Mouse (Mus musculus): ENCODE results near the gene Ppp2r3a. TPM values are rescaled to one million over a fixed set of nuclear protein-coding genes. Genes with fewer than 3 reads are reported as not detected.
A peak's percentile ranks its signal among the peaks of the same experiment; 100 is the strongest.

Gene Ppp2r3a
- total and polyA plus RNA-seq, 2 experiments = 2.3 to 14.3 TPM

- Histone ChIP-seq H3K9ac (ENCODE audit: low read depth, low read length) (no peak overlapping the region), H3K4me1 (ENCODE audit: control insufficient read depth, insufficient read depth, low read length) (peaks cover 7% of the 10 kb centered on the region), H3K79me2 (ENCODE audit: control insufficient read depth, insufficient read depth, low read length) (peaks cover 43% of the 10 kb centered on the region), H3K27ac (replicated peaks; ENCODE audit: insufficient read depth, low read depth, low read length) (no peak overlapping the region), H3K36me3 (ENCODE audit: control insufficient read depth, insufficient read depth, low read length) (peaks cover 11% of the 10 kb centered on the region), H3K4me3 (ENCODE audit: insufficient read depth, low read depth, low read length) (no peak overlapping the region), H3K27me3 (ENCODE audit: control insufficient read depth, insufficient read depth, low read length) (no peaks in the 10 kb centered on the region)
- TF ChIP-seq CTCF (IDR thresholded peaks at IDR 0.05; ENCODE audit: low read depth, low read length) = no peak
- TF ChIP-seq POLR2A (IDR thresholded peaks at IDR 0.05; ENCODE audit: extremely low read depth, insufficient read depth, low read length) = no peak
- 93% methylated on average over 3 of the region's 3 CpGs for WGBS
- no peak for DNase-seq (ENCODE audit: extremely low read depth, low read depth, low spot score)
Measured at GRCm38 (mm10) chr9:101096461-101096860, 155.1 kb downstream of the Ppp2r3a start.

GRCm38 (mm10) chr9:101095425-101095824, 156.2 kb downstream of the Ppp2r3a start:
- Histone ChIP-seq H3K9ac (ENCODE audit: low read depth, low read length) (no peak overlapping the region), H3K4me1 (ENCODE audit: control insufficient read depth, insufficient read depth, low read length) (peaks cover 7% of the 10 kb centered on the region), H3K4me3 (ENCODE audit: insufficient read depth, low read depth, low read length) (no peak overlapping the region), H3K79me2 (ENCODE audit: control insufficient read depth, insufficient read depth, low read length) (peaks cover 32% of the 10 kb centered on the region), H3K36me3 (ENCODE audit: control insufficient read depth, insufficient read depth, low read length) (peaks cover 1% of the 10 kb centered on the region; the same call in 1 of the 2 replicates), H3K27ac (replicated peaks; ENCODE audit: insufficient read depth, low read depth, low read length) (no peak overlapping the region), H3K27me3 (ENCODE audit: control insufficient read depth, insufficient read depth, low read length) (no peaks in the 10 kb centered on the region)
- WGBS = 90% methylated on average over 4 of the region's 4 CpGs
- no peak for DNase-seq (ENCODE audit: extremely low read depth, low read depth, low spot score)
- TF ChIP-seq POLR2A (IDR thresholded peaks at IDR 0.05; ENCODE audit: extremely low read depth, insufficient read depth, low read length) (no peak), CTCF (IDR thresholded peaks at IDR 0.05; ENCODE audit: low read depth, low read length) (no peak)

GRCm38 (mm10) chr9:101083728-101084127, 167.9 kb downstream of the Ppp2r3a start:
- TF ChIP-seq CTCF (IDR thresholded peaks at IDR 0.05; ENCODE audit: low read depth, low read length) (no peak), POLR2A (IDR thresholded peaks at IDR 0.05; ENCODE audit: extremely low read depth, insufficient read depth, low read length) (no peak)
- H3K79me2 ChIP-seq (ENCODE audit: control insufficient read depth, insufficient read depth, low read length) = peaks cover 32% of the 10 kb centered on the region
- no peak overlapping the region for H3K4me3 ChIP-seq (ENCODE audit: insufficient read depth, low read depth, low read length)
- H3K27me3 ChIP-seq (ENCODE audit: control insufficient read depth, insufficient read depth, low read length) = no peaks in the 10 kb centered on the region
- H3K27ac ChIP-seq (replicated peaks; ENCODE audit: insufficient read depth, low read depth, low read length) = no peak overlapping the region
- DNase-seq (ENCODE audit: extremely low read depth, low read depth, low spot score) = no peak
- H3K4me1 ChIP-seq (ENCODE audit: control insufficient read depth, insufficient read depth, low read length) = peaks cover 19% of the 10 kb centered on the region
- peaks cover 2% of the 10 kb centered on the region; the same call in 1 of the 2 replicates for H3K36me3 ChIP-seq (ENCODE audit: control insufficient read depth, insufficient read depth, low read length)
- WGBS = 77% methylated on average over 3 of the region's 3 CpGs
- H3K9ac ChIP-seq (ENCODE audit: low read depth, low read length) = no peak overlapping the region

GRCm38 (mm10) chr9:101080046-101080685, 171.4 kb downstream of the Ppp2r3a start:
- Histone ChIP-seq H3K27me3 (ENCODE audit: control insufficient read depth, insufficient read depth, low read length) (no peaks in the 10 kb centered on the region), H3K4me3 (ENCODE audit: insufficient read depth, low read depth, low read length) (no peak overlapping the region), H3K9ac (ENCODE audit: low read depth, low read length) (no peak overlapping the region), H3K27ac (replicated peaks; ENCODE audit: insufficient read depth, low read depth, low read length) (no peak overlapping the region), H3K79me2 (ENCODE audit: control insufficient read depth, insufficient read depth, low read length) (peaks cover 54% of the 10 kb centered on the region), H3K36me3 (ENCODE audit: control insufficient read depth, insufficient read depth, low read length) (peaks cover 2% of the 10 kb centered on the region; the same call in 1 of the 2 replicates), H3K4me1 (ENCODE audit: control insufficient read depth, insufficient read depth, low read length) (peaks cover 30% of the 10 kb centered on the region)
- 0 out of 2 replicates have a peak, but pooled peaks have one; percentile 8 for TF ChIP-seq CTCF (IDR thresholded peaks at IDR 0.05; ENCODE audit: low read depth, low read length)
- no peak for TF ChIP-seq POLR2A (IDR thresholded peaks at IDR 0.05; ENCODE audit: extremely low read depth, insufficient read depth, low read length)
- no peak for DNase-seq (ENCODE audit: extremely low read depth, low read depth, low spot score)
- 56% methylated on average over 3 of the region's 3 CpGs for WGBS

- WGBS = 49% methylated on average over 4 of the region's 4 CpGs
- 0 out of 2 replicates have a peak overlapping the region, but pooled peaks have one; percentile 5 for H3K9ac ChIP-seq (ENCODE audit: low read depth, low read length)
- no peak overlapping the region for H3K27ac ChIP-seq (replicated peaks; ENCODE audit: insufficient read depth, low read depth, low read length)
Measured at GRCm38 (mm10) chr9:101078579-101078978, 173.0 kb downstream of the Ppp2r3a start.

GRCm38 (mm10) chr9:101077486-101077885, 174.1 kb downstream of the Ppp2r3a start:
- Histone ChIP-seq H3K36me3 (ENCODE audit: control insufficient read depth, insufficient read depth, low read length) (peaks cover 2% of the 10 kb centered on the region; the same call in 1 of the 2 replicates), H3K79me2 (ENCODE audit: control insufficient read depth, insufficient read depth, low read length) (peaks cover 57% of the 10 kb centered on the region), H3K9ac (ENCODE audit: low read depth, low read length) (no peak overlapping the region), H3K27me3 (ENCODE audit: control insufficient read depth, insufficient read depth, low read length) (no peaks in the 10 kb centered on the region), H3K4me1 (ENCODE audit: control insufficient read depth, insufficient read depth, low read length) (peaks cover 26% of the 10 kb centered on the region), H3K4me3 (ENCODE audit: insufficient read depth, low read depth, low read length) (0 out of 2 replicates have a peak overlapping the region, but pooled peaks have one; percentile 8), H3K27ac (replicated peaks; ENCODE audit: insufficient read depth, low read depth, low read length) (no peak overlapping the region)
- no peak for DNase-seq (ENCODE audit: extremely low read depth, low read depth, low spot score)
- TF ChIP-seq POLR2A (IDR thresholded peaks at IDR 0.05; ENCODE audit: extremely low read depth, insufficient read depth, low read length) = no peak
- TF ChIP-seq CTCF (IDR thresholded peaks at IDR 0.05; ENCODE audit: low read depth, low read length) = no peak

More at GRCm38 (mm10) chr9:101078579-101078978, 173.0 kb downstream of the Ppp2r3a start:
- Histone ChIP-seq H3K79me2 (ENCODE audit: control insufficient read depth, insufficient read depth, low read length) (peaks cover 59% of the 10 kb centered on the region), H3K4me3 (ENCODE audit: insufficient read depth, low read depth, low read length) (no peak overlapping the region), H3K36me3 (ENCODE audit: control insufficient read depth, insufficient read depth, low read length) (peaks cover 2% of the 10 kb centered on the region; the same call in 1 of the 2 replicates), H3K4me1 (ENCODE audit: control insufficient read depth, insufficient read depth, low read length) (peaks cover 26% of the 10 kb centered on the region), H3K27me3 (ENCODE audit: control insufficient read depth, insufficient read depth, low read length) (no peaks in the 10 kb centered on the region)
- peak; percentile 40 for DNase-seq (ENCODE audit: extremely low read depth, low read depth, low spot score)
- no peak for TF ChIP-seq CTCF (IDR thresholded peaks at IDR 0.05; ENCODE audit: low read depth, low read length)
- no peak for TF ChIP-seq POLR2A (IDR thresholded peaks at IDR 0.05; ENCODE audit: extremely low read depth, insufficient read depth, low read length)

Data from liver, adult 2 months (tissue).